Mouse (Mus musculus) MEL (cell line): ENCODE measurements around the gene Sec11a.

Source experiments
- CTCF ChIP-seq, 3 experiments: IDR thresholded peaks in 2 of 3; conservative IDR thresholded peaks in 1 of 3; 2 replicates each; pipeline ENCODE4 v1.5.1; 2011 to 2012; ENCODE audit warnings: low read length in 3 of 3, low read depth in 2 of 3, mild to moderate bottlenecking in 2 of 3, improper control_type of control experiment in 1 of 3, inconsistent platforms in 1 of 3, mixed read lengths in 1 of 3, moderate library complexity in 1 of 3; ENCODE audit not compliant: control insufficient read depth in 1 of 3, insufficient read depth in 1 of 3, poor library complexity in 1 of 3, severe bottlenecking in 1 of 3
- GABPA ChIP-seq: IDR thresholded peaks from 2 replicates; pipeline ENCODE4 v1.6.1; 2012; ENCODE audit warnings: low read depth, mild to moderate bottlenecking, inconsistent platforms, low read length, improper control_type of control experiment, moderate library complexity
- HCFC1 ChIP-seq: IDR thresholded peaks from 2 replicates; pipeline ENCODE4 v1.6.1; 2012; ENCODE audit warnings: low read depth, mild to moderate bottlenecking, inconsistent platforms, low read length, improper control_type of control experiment, moderate library complexity
- MAZ ChIP-seq: IDR thresholded peaks from 2 replicates; pipeline ENCODE4 v1.6.1; 2012; ENCODE audit warnings: low read depth, mild to moderate bottlenecking, inconsistent platforms, low read length, improper control_type of control experiment
- MEF2A ChIP-seq: IDR thresholded peaks from 2 replicates; pipeline ENCODE4 v1.6.1; 2014; ENCODE audit warnings: low read depth, mild to moderate bottlenecking, inconsistent platforms, low read length, improper control_type of control experiment; ENCODE audit not compliant: poor library complexity, insufficient replicate concordance, severe bottlenecking; ENCODE audit errors: extremely low read depth
- MXI1 ChIP-seq: IDR thresholded peaks from 2 replicates; pipeline ENCODE4 v1.6.1; 2011; ENCODE audit warnings: mild to moderate bottlenecking, low read depth, low read length, improper control_type of control experiment
- POLR2A ChIP-seq, 2 experiments: IDR thresholded peaks; 2 replicates each; pipeline ENCODE4 v1.6.1; 2011 to 2012; ENCODE audit warnings: low read length in 2 of 2, mild to moderate bottlenecking in 2 of 2, control low read depth in 1 of 2, improper control_type of control experiment in 1 of 2, low read depth in 1 of 2, moderate library complexity in 1 of 2; ENCODE audit not compliant: control insufficient read depth in 1 of 2, insufficient read depth in 1 of 2, poor library complexity in 1 of 2
- POLR2AphosphoS5 ChIP-seq: IDR thresholded peaks from 2 replicates; pipeline ENCODE4 v1.6.1; 2012; ENCODE audit warnings: low read depth, borderline replicate concordance, mild to moderate bottlenecking, inconsistent platforms, low read length, moderate library complexity, mixed read lengths
- ZC3H11A ChIP-seq: IDR thresholded peaks from 2 replicates; pipeline ENCODE4 v1.6.1; 2012; ENCODE audit warnings: low read depth, mild to moderate bottlenecking, inconsistent platforms, low read length, improper control_type of control experiment
- ZMIZ1 ChIP-seq: IDR thresholded peaks from 2 replicates; pipeline ENCODE4 v1.6.1; 2012; ENCODE audit warnings: low read depth, mild to moderate bottlenecking, inconsistent platforms, low read length, improper control_type of control experiment, moderate library complexity
- ZNF384 ChIP-seq: IDR thresholded peaks from 2 replicates; pipeline ENCODE4 v1.6.1; 2012; ENCODE audit warnings: low read depth, mild to moderate bottlenecking, inconsistent platforms, low read length, improper control_type of control experiment

DNA sequence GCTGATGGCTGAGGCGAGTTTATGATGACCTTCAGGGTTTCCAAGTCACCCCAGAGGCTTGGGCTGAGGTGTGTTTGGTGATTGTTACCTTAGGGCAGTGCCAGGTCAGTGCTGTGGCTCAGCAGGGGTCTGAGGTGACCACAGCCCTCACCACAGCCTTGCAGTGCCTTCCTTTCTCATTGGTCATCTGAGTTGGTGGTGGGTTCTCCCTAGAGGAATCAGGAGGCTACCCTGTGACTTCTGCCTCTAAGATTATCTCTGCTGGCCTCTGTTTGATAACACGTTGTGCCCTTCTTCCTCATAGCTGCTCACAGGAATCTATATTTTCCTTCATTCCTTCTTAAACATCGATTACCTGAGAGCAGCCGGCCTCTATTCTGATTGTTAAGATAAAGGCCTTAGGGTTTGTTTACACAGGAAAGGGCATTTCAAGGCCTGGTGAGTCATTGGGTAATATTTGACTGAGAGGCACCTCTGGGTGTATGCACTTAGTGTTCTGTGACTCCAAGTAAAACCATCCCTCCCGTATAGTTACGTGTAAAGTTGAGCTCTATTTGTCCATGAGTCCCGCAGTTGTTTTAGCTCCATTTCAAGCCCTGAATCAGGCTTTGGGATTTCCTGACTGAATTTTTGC, 80.9 kb downstream of the Sec11a start:
- TF ChIP-seq GABPA, result no peak
- TF ChIP-seq HCFC1, result no peak
- no peak for TF ChIP-seq CTCF (IDR thresholded peaks at IDR 0.05 in 2 of 3, conservative IDR thresholded peaks at IDR 0.05 in 1 of 3; ENCODE audit: control insufficient read depth in 1 of 3, insufficient read depth in 1 of 3, low read depth in 2 of 3, low read length in 3 of 3, poor library complexity in 1 of 3, severe bottlenecking in 1 of 3)
- no peak for TF ChIP-seq ZNF384
- TF ChIP-seq ZC3H11A, result no peak
- no peak for TF ChIP-seq MEF2A
- TF ChIP-seq POLR2AphosphoS5, result no peak
- TF ChIP-seq ZMIZ1, result no peak
- TF ChIP-seq POLR2A (IDR thresholded peaks at IDR 0.05; ENCODE audit: control insufficient read depth in 1 of 2, insufficient read depth in 1 of 2, low read depth in 1 of 2, low read length in 2 of 2, poor library complexity in 1 of 2), result no peak
- no peak for TF ChIP-seq MXI1
- TF ChIP-seq MAZ, result no peak
